Mouse (Mus musculus): ENCODE data around the gene Bri3. TPM values are rescaled to one million over a fixed set of nuclear protein-coding genes. Genes with fewer than 3 reads are reported as not detected.

Gene Bri3
- polyA plus RNA-seq, 1 experiment from 2014 or later: 137 TPM

GRCm38 (mm10) chr5:144219306-144219705 is 24.9 kb upstream of the Bri3 start:
- ATAC-seq: no peak
- Histone ChIP-seq H3K4me1 (replicated peaks) (peaks cover 30% of the 10 kb centered on the region), H3K27me3 (no peaks in the 10 kb centered on the region), H3K4me3 (replicated peaks) (no peak overlapping the region), H3K4me2 (replicated peaks) (no peak overlapping the region), H3K9ac (replicated peaks) (no peak overlapping the region), H3K9me3 (no peaks in the 10 kb centered on the region), H3K36me3 (peaks cover 37% of the 10 kb centered on the region), H3K27ac (no peak overlapping the region)
- whole genome bisulfite sequencing: 77% methylated on average over 12 of the region's 12 CpGs

- Histone ChIP-seq H3K27me3 (no peaks in the 10 kb centered on the region), H3K4me2 (replicated peaks) (no peak overlapping the region), H3K36me3 (peaks cover 32% of the 10 kb centered on the region), H3K27ac (no peak overlapping the region), H3K9ac (replicated peaks) (no peak overlapping the region), H3K4me3 (replicated peaks) (no peak overlapping the region), H3K9me3 (no peaks in the 10 kb centered on the region), H3K4me1 (replicated peaks) (peaks cover 34% of the 10 kb centered on the region)
- no peak for ATAC-seq
- 90% methylated on average over 5 of the region's 5 CpGs for WGBS
Measured at GRCm38 (mm10) chr5:144219936-144220335, 24.3 kb upstream of the Bri3 start.

GRCm38 (mm10) chr5:144221305-144221704 is 22.9 kb upstream of the Bri3 start:
- H3K27me3 ChIP-seq: no peaks in the 10 kb centered on the region
- peaks cover 19% of the 10 kb centered on the region for H3K36me3 ChIP-seq
- no peak overlapping the region for H3K9ac ChIP-seq (replicated peaks)
- peaks cover 34% of the 10 kb centered on the region for H3K4me1 ChIP-seq (replicated peaks)
- WGBS: 83% methylated on average over 4 of the region's 4 CpGs
- no peaks in the 10 kb centered on the region for H3K9me3 ChIP-seq
- H3K4me3 ChIP-seq (replicated peaks): no peak overlapping the region
- no peak overlapping the region for H3K4me2 ChIP-seq (replicated peaks)
- no peak for ATAC-seq
- no peak overlapping the region for H3K27ac ChIP-seq

GRCm38 (mm10) chr5:144222811-144223502 is 21.3 kb upstream of the Bri3 start:
- peak; percentile 88 for ATAC-seq
- WGBS: 3% methylated on average over 25 of the region's 25 CpGs
- Histone ChIP-seq H3K27ac (peak overlapping the region; percentile 72), H3K9ac (replicated peaks) (peak overlapping the region; percentile 86), H3K4me1 (replicated peaks) (peaks cover 34% of the 10 kb centered on the region), H3K36me3 (peaks cover 5% of the 10 kb centered on the region; the same call in 1 of the 2 replicates), H3K27me3 (no peaks in the 10 kb centered on the region), H3K4me3 (replicated peaks) (peak overlapping the region; percentile 82), H3K4me2 (replicated peaks) (peak overlapping the region; percentile 89), H3K9me3 (no peaks in the 10 kb centered on the region)

- Histone ChIP-seq H3K9ac (replicated peaks) (peak within 1 kb of the TSS; percentile 86), H3K27me3 (no peaks in the 10 kb centered on the region), H3K4me2 (replicated peaks) (peak within 1 kb of the TSS; percentile 89), H3K4me3 (replicated peaks) (peak within 1 kb of the TSS; percentile 82), H3K4me1 (replicated peaks) (peaks cover 34% of the 10 kb centered on the region), H3K36me3 (0 out of 2 replicates have a peak, but pooled peaks cover under 1% of the 10 kb centered on the region), H3K9me3 (no peaks in the 10 kb centered on the region), H3K27ac (peak within 1 kb of the TSS; percentile 84)
- ATAC-seq: peak; percentile 98
- 1% methylated on average over 37 of the region's 37 CpGs for WGBS
Measured at GRCm38 (mm10) chr5:144223503-144223862, 20.8 kb upstream of the Bri3 start, which contains the start of gene Tecpr1. Gene Tecpr1 (minus strand): TSS chr5:144223615.

- Histone ChIP-seq H3K36me3 (no peaks in the 10 kb centered on the region), H3K4me1 (replicated peaks) (peaks cover 34% of the 10 kb centered on the region), H3K4me3 (replicated peaks) (peak overlapping the region; percentile 82), H3K9ac (replicated peaks) (peak overlapping the region; percentile 78), H3K27ac (peak overlapping the region; percentile 84), H3K4me2 (replicated peaks) (peak overlapping the region; percentile 89), H3K27me3 (no peaks in the 10 kb centered on the region), H3K9me3 (no peaks in the 10 kb centered on the region)
- ATAC-seq: peak; percentile 31
- 27% methylated on average over 18 of the region's 18 CpGs for WGBS
Measured at GRCm38 (mm10) chr5:144223899-144224816, 20.1 kb upstream of the Bri3 start.

GRCm38 (mm10) chr5:144226220-144226619 is 18.0 kb upstream of the Bri3 start:
- no peak overlapping the region for H3K9ac ChIP-seq (replicated peaks)

GRCm38 (mm10) chr5:144230216-144230615 is 14.0 kb upstream of the Bri3 start:
- Histone ChIP-seq H3K4me1 (replicated peaks) (no peaks in the 10 kb centered on the region), H3K36me3 (no peaks in the 10 kb centered on the region), H3K9me3 (no peaks in the 10 kb centered on the region), H3K4me3 (replicated peaks) (no peak overlapping the region), H3K27ac (no peak overlapping the region), H3K4me2 (replicated peaks) (no peak overlapping the region), H3K9ac (replicated peaks) (no peak overlapping the region), H3K27me3 (no peaks in the 10 kb centered on the region)
- ATAC-seq: no peak
- WGBS: 90% methylated on average over 7 of the region's 7 CpGs

More at GRCm38 (mm10) chr5:144226220-144226619, 18.0 kb upstream of the Bri3 start:
- Histone ChIP-seq H3K4me3 (replicated peaks) (no peak overlapping the region), H3K27ac (no peak overlapping the region), H3K27me3 (no peaks in the 10 kb centered on the region), H3K9me3 (no peaks in the 10 kb centered on the region), H3K4me1 (replicated peaks) (peaks cover 25% of the 10 kb centered on the region), H3K36me3 (no peaks in the 10 kb centered on the region), H3K4me2 (replicated peaks) (no peak overlapping the region)
- ATAC-seq: no peak
- WGBS: 32% methylated on average over 11 of the region's 11 CpGs

- Histone ChIP-seq H3K27me3 (no peaks in the 10 kb centered on the region), H3K4me2 (replicated peaks) (no peak overlapping the region), H3K9me3 (no peaks in the 10 kb centered on the region), H3K4me1 (replicated peaks) (no peaks in the 10 kb centered on the region), H3K27ac (no peak overlapping the region), H3K9ac (replicated peaks) (no peak overlapping the region), H3K36me3 (no peaks in the 10 kb centered on the region), H3K4me3 (replicated peaks) (no peak overlapping the region)
- no peak for ATAC-seq
- 71% methylated on average over 1 of the region's 1 CpGs for WGBS
Measured at GRCm38 (mm10) chr5:144231410-144231809, 12.8 kb upstream of the Bri3 start.

- Histone ChIP-seq H3K4me3 (replicated peaks) (no peak overlapping the region), H3K9me3 (no peaks in the 10 kb centered on the region), H3K9ac (replicated peaks) (no peak overlapping the region), H3K4me1 (replicated peaks) (no peaks in the 10 kb centered on the region), H3K27me3 (no peaks in the 10 kb centered on the region), H3K27ac (no peak overlapping the region), H3K4me2 (replicated peaks) (no peak overlapping the region), H3K36me3 (no peaks in the 10 kb centered on the region)
- WGBS: 88% methylated on average over 5 of the region's 5 CpGs
- no peak for ATAC-seq
Measured at GRCm38 (mm10) chr5:144232531-144232930, 11.7 kb upstream of the Bri3 start.

- no peak overlapping the region for H3K4me2 ChIP-seq (replicated peaks)
- H3K9me3 ChIP-seq: no peaks in the 10 kb centered on the region
- H3K36me3 ChIP-seq: no peaks in the 10 kb centered on the region
- H3K4me1 ChIP-seq (replicated peaks): no peaks in the 10 kb centered on the region
- WGBS: 78% methylated on average over 6 of the region's 6 CpGs
- no peak overlapping the region for H3K27ac ChIP-seq
- no peaks in the 10 kb centered on the region for H3K27me3 ChIP-seq
- no peak overlapping the region for H3K4me3 ChIP-seq (replicated peaks)
- no peak overlapping the region for H3K9ac ChIP-seq (replicated peaks)
- ATAC-seq: no peak
Measured at GRCm38 (mm10) chr5:144234222-144234621, 10.0 kb upstream of the Bri3 start.

GRCm38 (mm10) chr5:144234714-144235113 is 9.5 kb upstream of the Bri3 start:
- WGBS: 85% methylated on average over 7 of the region's 7 CpGs
- H3K4me2 ChIP-seq (replicated peaks): no peak overlapping the region
- no peak for ATAC-seq

More at GRCm38 (mm10) chr5:144234714-144235113, 9.5 kb upstream of the Bri3 start:
- H3K4me1 ChIP-seq (replicated peaks): no peaks in the 10 kb centered on the region
- no peaks in the 10 kb centered on the region for H3K36me3 ChIP-seq
- H3K27ac ChIP-seq: no peak overlapping the region
- no peaks in the 10 kb centered on the region for H3K9me3 ChIP-seq
- H3K9ac ChIP-seq (replicated peaks): no peak overlapping the region
- H3K4me3 ChIP-seq (replicated peaks): no peak overlapping the region
- H3K27me3 ChIP-seq: no peaks in the 10 kb centered on the region
